Mouse (Mus musculus) adrenal gland, postnatal 36 days (tissue): ENCODE results near the gene 4930469K13Rik. TPM values are rescaled to one million over a fixed set of nuclear protein-coding genes. Genes with fewer than 3 reads are reported as not detected.

Experiments used
- DNase-seq, 2 experiments: peaks; one replicate each; pipeline ENCODE4 v3.0.0; 2021; ENCODE audit warnings: mixed read lengths in 1 of 2
- total RNA-seq, 2 experiments: library from RNA; stranded (reverse); gene quantifications; 2 replicates each; pipeline ENCODE4 v1.2.3; 2021

4930469K13Rik gene
- total RNA-seq, 2 experiments from 2014 or later = not detected

- no peak for DNase-seq
Observed at GRCm38 (mm10) chr11:34042808-34043207, 55.5 kb downstream of the 4930469K13Rik start.

- no peak for DNase-seq
Observed at GRCm38 (mm10) chr11:34040061-34040460, 58.3 kb downstream of the 4930469K13Rik start.

- DNase-seq = peak in 1 of 2 experiments; percentile 37
Observed at GRCm38 (mm10) chr11:34035909-34036658, 62.3 kb downstream of the 4930469K13Rik start.

- DNase-seq = no peak
Observed at GRCm38 (mm10) chr11:34034794-34035193, 63.6 kb downstream of the 4930469K13Rik start.

- no peak for DNase-seq
Observed at GRCm38 (mm10) chr11:34034008-34034505, 64.3 kb downstream of the 4930469K13Rik start.

- DNase-seq = peak in 1 of 2 experiments; percentile 37
Observed at GRCm38 (mm10) chr11:34031015-34031805, 67.1 kb downstream of the 4930469K13Rik start.

- DNase-seq = no peak
Observed at GRCm38 (mm10) chr11:34029658-34030057, 68.7 kb downstream of the 4930469K13Rik start.

GRCm38 (mm10) chr11:34025091-34025490, 73.3 kb downstream of the 4930469K13Rik start:
- DNase-seq = no peak

- DNase-seq = no peak
Observed at GRCm38 (mm10) chr11:34012007-34012652, 86.2 kb downstream of the 4930469K13Rik start.

GRCm38 (mm10) chr11:34010859-34011172, 87.5 kb downstream of the 4930469K13Rik start:
- no peak for DNase-seq

GRCm38 (mm10) chr11:34010133-34010858, 88.1 kb downstream of the 4930469K13Rik start:
- DNase-seq = no peak

- DNase-seq = no peak
Observed at GRCm38 (mm10) chr11:34009316-34010087, 88.9 kb downstream of the 4930469K13Rik start.

- DNase-seq = peak; percentile 28 to 53
Observed at GRCm38 (mm10) chr11:34008702-34009101, 89.7 kb downstream of the 4930469K13Rik start.

- DNase-seq = peak in 1 of 2 experiments; percentile 13
Observed at GRCm38 (mm10) chr11:34008214-34008613, 90.1 kb downstream of the 4930469K13Rik start.

- no peak for DNase-seq
Observed at GRCm38 (mm10) chr11:34007616-34008015, 90.7 kb downstream of the 4930469K13Rik start.

GRCm38 (mm10) chr11:34002593-34002965, 95.8 kb downstream of the 4930469K13Rik start:
- no peak for DNase-seq

- peak; percentile 44 to 58 for DNase-seq
Observed at GRCm38 (mm10) chr11:34001938-34002592, 96.3 kb downstream of the 4930469K13Rik start.

- no peak for DNase-seq
Observed at GRCm38 (mm10) chr11:34000416-34000815, 97.9 kb downstream of the 4930469K13Rik start.

- DNase-seq = no peak
Observed at GRCm38 (mm10) chr11:33998244-33998643, 100.1 kb downstream of the 4930469K13Rik start.

GRCm38 (mm10) chr11:33993496-33993895, 104.9 kb downstream of the 4930469K13Rik start:
- no peak for DNase-seq

- no peak for DNase-seq
Observed at GRCm38 (mm10) chr11:33992938-33993337, 105.4 kb downstream of the 4930469K13Rik start, which contains the start of gene Kcnip1. Gene Kcnip1 (minus strand): TSS chr11:33993152.
